ENCODE assay signal across 20 mouse cellular contexts in the genomic region with DNA sequence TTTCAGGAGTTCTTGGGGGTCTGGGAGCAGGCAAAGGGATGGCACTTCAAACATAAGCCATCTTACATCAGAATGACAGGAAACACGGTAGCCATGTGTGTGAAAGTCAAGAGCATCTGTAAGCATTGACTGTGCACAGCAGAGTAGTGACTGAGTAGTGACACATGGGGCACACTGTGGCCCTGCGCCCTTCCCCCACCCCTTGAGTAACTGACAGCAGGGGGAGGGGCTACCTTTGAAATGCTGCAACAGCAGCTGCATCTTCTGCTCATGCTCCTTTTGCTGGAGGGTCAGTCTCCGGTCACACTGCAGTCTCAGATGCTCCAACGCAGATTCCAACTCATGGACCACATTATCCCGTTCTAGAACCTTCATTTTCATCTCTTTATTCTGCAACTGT. TPM values are rescaled to one million over a fixed set of nuclear protein-coding genes. Genes with fewer than 3 reads are reported as not detected.
A peak's percentile ranks its signal among the peaks of the same experiment; 100 is the strongest.
DNase-seq lines count a peak whose midpoint lies in the region; ATAC-seq lines count a peak whose summit lies in the region.
"Had no signal": no experiment of that assay in that cellular context is flagged by ENCODE, and none has a peak within 500 bp of the region (broad histone marks: within the 10 kb centered on the region; RNA-seq: fewer than 3 reads in every experiment).

No protein-coding gene starts in this region.

- no peaks in the 10 kb centered on the region for H3K36me3 ChIP-seq in forebrain, embryonic 11.5 days (ENCODE audit: control insufficient read depth, insufficient read depth, low read length)
- H3K36me3 ChIP-seq in forebrain, embryonic 13.5 days (ENCODE audit: poor library complexity, severe bottlenecking), result no peaks in the 10 kb centered on the region
- H3K36me3 ChIP-seq in midbrain, embryonic 12.5 days, result no peaks in the 10 kb centered on the region
- no peaks in the 10 kb centered on the region for H3K36me3 ChIP-seq in midbrain, embryonic 13.5 days
- no peaks in the 10 kb centered on the region for H3K36me3 ChIP-seq in neural tube, embryonic 13.5 days
- H3K36me3 ChIP-seq: intestine, embryonic 15.5 days; limb, embryonic 15.5 days had no signal

- DNase-seq in forebrain, embryonic 11.5 days (ENCODE audit: low spot score), result peak; percentile 61
- DNase-seq in embryo, embryonic 11 days, result peak; percentile 81
- no peak for DNase-seq in layer of hippocampus, adult 18-20 months (ENCODE audit: low spot score in 2 of 2)
- DNase-seq: cerebellum, adult 11 months; cerebellum, postnatal 25 days; gastrocnemius, postnatal 36 days; heart, postnatal 36 days; liver, postnatal 0 days; lung, postnatal 4 days; right cerebral cortex, postnatal 25 days had no signal

- no peaks in the 10 kb centered on the region for H3K27me3 ChIP-seq in forebrain, embryonic 11.5 days (ENCODE audit: control insufficient read depth, insufficient read depth, low read length)
- H3K27me3 ChIP-seq in forebrain, embryonic 13.5 days, result no peaks in the 10 kb centered on the region
- no peaks in the 10 kb centered on the region for H3K27me3 ChIP-seq in midbrain, embryonic 12.5 days
- H3K27me3 ChIP-seq in midbrain, embryonic 13.5 days, result no peaks in the 10 kb centered on the region
- no peaks in the 10 kb centered on the region for H3K27me3 ChIP-seq in neural tube, embryonic 13.5 days
- H3K27me3 ChIP-seq: CH12.LX; intestine, embryonic 15.5 days; limb, embryonic 15.5 days had no signal

- no peaks in the 10 kb centered on the region for H3K9me3 ChIP-seq in forebrain, embryonic 11.5 days (ENCODE audit: control insufficient read depth, low read length)
- H3K9me3 ChIP-seq in forebrain, embryonic 13.5 days (replicated peaks), result no peaks in the 10 kb centered on the region
- H3K9me3 ChIP-seq in midbrain, embryonic 12.5 days, result no peaks in the 10 kb centered on the region
- H3K9me3 ChIP-seq in midbrain, embryonic 13.5 days, result no peaks in the 10 kb centered on the region
- no peaks in the 10 kb centered on the region for H3K9me3 ChIP-seq in neural tube, embryonic 13.5 days
- H3K9me3 ChIP-seq: intestine, embryonic 15.5 days; limb, embryonic 15.5 days had no signal

- peaks cover 4% of the 10 kb centered on the region; the same call in 1 of the 2 replicates for H3K4me1 ChIP-seq in forebrain, embryonic 11.5 days (replicated peaks; ENCODE audit: control insufficient read depth, insufficient read depth, low read length)
- H3K4me1 ChIP-seq in forebrain, embryonic 13.5 days, result peaks cover 7% of the 10 kb centered on the region
- H3K4me1 ChIP-seq in midbrain, embryonic 12.5 days, result peaks cover 7% of the 10 kb centered on the region
- peaks cover 5% of the 10 kb centered on the region for H3K4me1 ChIP-seq in midbrain, embryonic 13.5 days (replicated peaks)
- H3K4me1 ChIP-seq in neural tube, embryonic 13.5 days (replicated peaks), result peaks cover 5% of the 10 kb centered on the region
- H3K4me1 ChIP-seq: limb, embryonic 15.5 days had no signal

- H3K4me2 ChIP-seq in forebrain, embryonic 11.5 days (ENCODE audit: low read depth, low read length, severe bottlenecking), result no peak overlapping the region
- no peak overlapping the region for H3K4me2 ChIP-seq in forebrain, embryonic 13.5 days
- H3K4me2 ChIP-seq in midbrain, embryonic 12.5 days (replicated peaks), result no peak overlapping the region
- H3K4me2 ChIP-seq in midbrain, embryonic 13.5 days (replicated peaks), result no peak overlapping the region
- no peak overlapping the region for H3K4me2 ChIP-seq in neural tube, embryonic 13.5 days
- H3K4me2 ChIP-seq: heart, embryonic 11.5 days; intestine, embryonic 15.5 days; limb, embryonic 15.5 days had no signal

- no peak overlapping the region for H3K9ac ChIP-seq in forebrain, embryonic 11.5 days (ENCODE audit: low read length)
- no peak overlapping the region for H3K9ac ChIP-seq in forebrain, embryonic 13.5 days
- no peak overlapping the region for H3K9ac ChIP-seq in midbrain, embryonic 12.5 days (replicated peaks)
- H3K9ac ChIP-seq in midbrain, embryonic 13.5 days (replicated peaks), result no peak overlapping the region
- H3K9ac ChIP-seq in neural tube, embryonic 13.5 days, result peak overlapping the region; percentile 9; the same call in 1 of the 2 replicates
- H3K9ac ChIP-seq: intestine, embryonic 15.5 days; limb, embryonic 15.5 days; liver, postnatal 0 days had no signal

- no peak overlapping the region for H3K4me3 ChIP-seq in forebrain, embryonic 11.5 days (ENCODE audit: low read depth, low read length)
- H3K4me3 ChIP-seq in forebrain, embryonic 13.5 days, result no peak overlapping the region
- no peak overlapping the region for H3K4me3 ChIP-seq in midbrain, embryonic 12.5 days
- H3K4me3 ChIP-seq in midbrain, embryonic 13.5 days (replicated peaks), result no peak overlapping the region
- H3K4me3 ChIP-seq in neural tube, embryonic 13.5 days, result no peak overlapping the region
- H3K4me3 ChIP-seq: intestine, embryonic 15.5 days; limb, embryonic 15.5 days had no signal

- no peak for ATAC-seq in forebrain, embryonic 11.5 days (replicated peaks; ENCODE audit: low FRiP score)
- ATAC-seq in forebrain, embryonic 13.5 days, result no peak
- peak; percentile 68; the same call in 1 of the 2 replicates for ATAC-seq in midbrain, embryonic 12.5 days (ENCODE audit: low FRiP score, low read depth)
- no peak for ATAC-seq in midbrain, embryonic 13.5 days
- no peak for ATAC-seq in neural tube, embryonic 13.5 days (ENCODE audit: low read depth)
- ATAC-seq in megakaryocyte, adult 5-6 weeks (ENCODE audit: poor library complexity, severe bottlenecking), result no peak
- ATAC-seq: activated CD4-positive, CD25-positive, alpha-beta regulatory T cell, adult 4 months; intestine, embryonic 15.5 days; liver, postnatal 0 days had no signal

- WGBS in forebrain, embryonic 11.5 days, result 18% methylated on average over 5 of the region's 5 CpGs
- 22% methylated on average over 5 of the region's 5 CpGs for WGBS in forebrain, embryonic 13.5 days
- WGBS in midbrain, embryonic 12.5 days, result 15% methylated on average over 5 of the region's 5 CpGs
- WGBS in midbrain, embryonic 13.5 days, result 16% methylated on average over 5 of the region's 5 CpGs
- WGBS in neural tube, embryonic 13.5 days, result 8% methylated on average over 5 of the region's 5 CpGs

- H3K27ac ChIP-seq in forebrain, embryonic 11.5 days (ENCODE audit: low read depth, low read length), result no peak overlapping the region
- no peak overlapping the region for H3K27ac ChIP-seq in forebrain, embryonic 13.5 days
- no peak overlapping the region for H3K27ac ChIP-seq in midbrain, embryonic 12.5 days (replicated peaks)
- H3K27ac ChIP-seq in midbrain, embryonic 13.5 days, result no peak overlapping the region
- no peak overlapping the region for H3K27ac ChIP-seq in neural tube, embryonic 13.5 days (replicated peaks)
- H3K27ac ChIP-seq: intestine, embryonic 15.5 days; limb, embryonic 15.5 days had no signal

RNA-seq across cellular contexts. Expression of gene Gkap1, which starts 17.3 kb away (rescaled TPM):
- 44.9 and 48.5 TPM in 2 replicates for polyA plus RNA-seq in forebrain, embryonic 11.5 days (2014; fragmentation: Nextera tagmentation; extraction: Ambion mirVana)
- 32.0 and 34.6 TPM in 2 replicates for polyA plus RNA-seq in forebrain, embryonic 13.5 days (2015; fragmentation: Nextera tagmentation; extraction: Ambion mirVana)
- 36.2 and 40.0 TPM in 2 replicates for polyA plus RNA-seq in midbrain, embryonic 12.5 days (2016; fragmentation: Nextera tagmentation; extraction: Ambion mirVana)
- polyA plus RNA-seq in midbrain, embryonic 13.5 days (2015; fragmentation: Nextera tagmentation; extraction: Ambion mirVana), result 26.1 and 27.7 TPM in 2 replicates
- polyA plus RNA-seq in neural tube, embryonic 13.5 days (2015; fragmentation: Nextera tagmentation; extraction: Ambion mirVana), result 29.5 and 29.7 TPM in 2 replicates
- total RNA-seq in layer of hippocampus, adult 18-20 months (2021), result 10 to 100 TPM; 22.1 to 24.6 TPM
- 8.9 and 16.6 TPM in 2 replicates for total RNA-seq in megakaryocyte, adult 5-6 weeks (2015)
- 7.9 and 10.0 TPM in 2 replicates for total RNA-seq in megakaryocyte, adult 5-6 weeks (2017)

Comparison
In these comparisons a context has a peak if more than half of its experiments do, and no peak if none do; other contexts are left out.
1. DNase-seq: peak in forebrain, embryonic 11.5 days (single experiment) and embryo, embryonic 11 days (single experiment); none in layer of hippocampus, adult 18-20 months (0 of 2).